Mouse (Mus musculus) cerebellum, adult 2 months (tissue): Measurements from ENCODE around the gene Phf11c.
"Not testable (repeated sequence)": the region's sequence is repeated elsewhere in the genome, so short reads cannot be mapped to it uniquely, and the experiment has no call there.

Experiments used
- CTCF ChIP-seq: fragments of 200-500 bp; IDR thresholded peaks from 2 replicates; pipeline ENCODE4 v1.5.1; 2011; ENCODE audit warnings: low read depth, mild to moderate bottlenecking, control low read depth, low read length, moderate library complexity, borderline replicate concordance; ENCODE audit not compliant: insufficient read depth
- POLR2A ChIP-seq: fragments of 200-500 bp; IDR thresholded peaks from 2 replicates; pipeline ENCODE4 v1.6.1; 2011; ENCODE audit warnings: low read length, control low read depth, borderline replicate concordance; ENCODE audit not compliant: insufficient read depth

GRCm38 (mm10) chr14:59390181-59390580 lies 5.0 kb downstream of the Phf11c start:
- TF ChIP-seq CTCF, POLR2A: not testable (repeated sequence)
